Mouse (Mus musculus) cortical plate, adult 2 months (tissue): ENCODE measurements around the gene Acp7. TPM values are rescaled to one million over a fixed set of nuclear protein-coding genes. Genes with fewer than 3 reads are reported as not detected.
"Not testable (repeated sequence)": the region's sequence is repeated elsewhere in the genome, so short reads cannot be mapped to it uniquely, and the experiment has no call there.

Experiments
- H3K27ac ChIP-seq: fragments of 200-500 bp; 2 replicates; pipeline ENCODE4 v1.5.1; 2012; ENCODE audit warnings: low read length, control low read depth, inconsistent platforms; ENCODE audit not compliant: insufficient read depth
- H3K4me1 ChIP-seq: fragments of 200-500 bp; 2 replicates; pipeline ENCODE4 v1.6.1; 2011; ENCODE audit warnings: low read length; ENCODE audit not compliant: control insufficient read depth, insufficient read depth
- H3K4me3 ChIP-seq: fragments of 200-500 bp; 2 replicates; pipeline ENCODE4 v1.5.1; 2011; ENCODE audit warnings: mild to moderate bottlenecking, low read length, control low read depth; ENCODE audit not compliant: insufficient read depth
- CTCF ChIP-seq: fragments of 200-500 bp; IDR thresholded peaks from 2 replicates; pipeline ENCODE4 v1.5.1; 2011; ENCODE audit warnings: mild to moderate bottlenecking, control low read depth, low read length; ENCODE audit not compliant: insufficient read depth; ENCODE audit errors: extremely low read depth
- POLR2A ChIP-seq: fragments of 200-500 bp; IDR thresholded peaks from 2 replicates; pipeline ENCODE4 v1.6.1; 2011; ENCODE audit warnings: mild to moderate bottlenecking, low read length, control low read depth; ENCODE audit not compliant: insufficient read depth; ENCODE audit errors: extremely low read depth
- polyA plus RNA-seq: library from polyadenylated mRNA; depleted of rRNA; stranded (reverse); fragments of >200 nt; gene quantifications from 2 replicates; pipeline ENCODE4 v1.2.3, GENCODE M21; 2012; rRNA removed

Acp7 gene
- polyA plus RNA-seq = 0.89 and 1.3 TPM in 2 replicates

- Histone ChIP-seq H3K4me1 (no peaks in the 10 kb centered on the region), H3K27ac (no peak within 1 kb of the TSS), H3K4me3 (peak within 1 kb of the TSS; percentile 15; the same call in 1 of the 2 replicates)
- no peak for TF ChIP-seq POLR2A
- TF ChIP-seq CTCF = no peak
Measured at GRCm38 (mm10) chr7:28631073-28631472, at the start of gene Acp7. Gene Acp7 (minus strand): TSS chr7:28631332.

- H3K27ac ChIP-seq = no peak overlapping the region
- H3K4me3 ChIP-seq = no peak overlapping the region
- no peaks in the 10 kb centered on the region for H3K4me1 ChIP-seq
- TF ChIP-seq CTCF (no peak), POLR2A (no peak)
Measured at GRCm38 (mm10) chr7:28677624-28678023, 46.5 kb upstream of the Acp7 start.

- Histone ChIP-seq H3K4me3 (no peak overlapping the region), H3K4me1 (no peaks in the 10 kb centered on the region), H3K27ac (no peak overlapping the region)
- no peak for TF ChIP-seq POLR2A
- TF ChIP-seq CTCF = no peak
Measured at GRCm38 (mm10) chr7:28676811-28677541, 45.8 kb upstream of the Acp7 start.

GRCm38 (mm10) chr7:28675746-28676145 is 44.6 kb upstream of the Acp7 start:
- H3K27ac ChIP-seq = no peak overlapping the region
- H3K4me3 ChIP-seq = no peak overlapping the region
- H3K4me1 ChIP-seq = no peaks in the 10 kb centered on the region
- no peak for TF ChIP-seq POLR2A
- TF ChIP-seq CTCF = peak; percentile 30; the same call in 1 of the 2 replicates

- no peak overlapping the region for H3K4me3 ChIP-seq
- H3K27ac ChIP-seq = no peak overlapping the region
- no peak for TF ChIP-seq POLR2A
- TF ChIP-seq CTCF = no peak
- no peaks in the 10 kb centered on the region for H3K4me1 ChIP-seq
Measured at GRCm38 (mm10) chr7:28674994-28675393, 43.9 kb upstream of the Acp7 start.

GRCm38 (mm10) chr7:28672786-28673185 is 41.7 kb upstream of the Acp7 start:
- H3K4me3 ChIP-seq, H3K4me1 ChIP-seq, H3K27ac ChIP-seq: not testable (repeated sequence)

- Histone ChIP-seq H3K4me3 (no peak overlapping the region), H3K27ac (no peak overlapping the region), H3K4me1 (no peaks in the 10 kb centered on the region)
- TF ChIP-seq CTCF (no peak), POLR2A (no peak)
Measured at GRCm38 (mm10) chr7:28672276-28672675, 41.1 kb upstream of the Acp7 start.

GRCm38 (mm10) chr7:28671172-28671571 is 40.0 kb upstream of the Acp7 start:
- no peaks in the 10 kb centered on the region for H3K4me1 ChIP-seq
- H3K27ac ChIP-seq = no peak overlapping the region
- TF ChIP-seq POLR2A (no peak), CTCF (no peak)

GRCm38 (mm10) chr7:28665620-28666579 is 34.8 kb upstream of the Acp7 start:
- Histone ChIP-seq H3K4me3 (no peak overlapping the region), H3K4me1 (no peaks in the 10 kb centered on the region), H3K27ac (no peak overlapping the region)
- TF ChIP-seq POLR2A = no peak
- TF ChIP-seq CTCF = no peak

More at GRCm38 (mm10) chr7:28671172-28671571, 40.0 kb upstream of the Acp7 start:
- no peak overlapping the region for H3K4me3 ChIP-seq

GRCm38 (mm10) chr7:28656430-28656829 is 25.3 kb upstream of the Acp7 start:
- H3K4me1 ChIP-seq = no peaks in the 10 kb centered on the region
- no peak overlapping the region for H3K4me3 ChIP-seq
- TF ChIP-seq CTCF (no peak), POLR2A (no peak)
- H3K27ac ChIP-seq = no peak overlapping the region
